Mouse (Mus musculus) hindbrain, embryonic 13.5 days (tissue): ENCODE measurements around the gene Wipi1. TPM values are rescaled to one million over a fixed set of nuclear protein-coding genes. Genes with fewer than 3 reads are reported as not detected.

Experiments
- ATAC-seq: fragments of 200-750 bp; cut with Nextera tagmentation; 2 replicates; pipeline ENCODE4 v1.8.0; 2017; ENCODE audit warnings: moderate TSS enrichment; ENCODE audit not compliant: low FRiP score
- H3K27ac ChIP-seq: fragments of 300-500 bp; sonication (generic); 2 replicates; pipeline ENCODE4 v1.5.1; 2015; ENCODE audit warnings: inconsistent platforms, mild to moderate bottlenecking, moderate library complexity
- H3K27me3 ChIP-seq: fragments of 300-500 bp; sonication (generic); 2 replicates; pipeline ENCODE4 v1.6.1; 2015; ENCODE audit warnings: mild to moderate bottlenecking, inconsistent platforms
- H3K36me3 ChIP-seq: fragments of 300-500 bp; sonication (generic); 2 replicates; pipeline ENCODE4 v1.6.1; 2015; ENCODE audit warnings: mild to moderate bottlenecking, inconsistent platforms
- H3K4me1 ChIP-seq: fragments of 300-500 bp; sonication (generic); replicated peaks from 2 replicates; pipeline ENCODE4 v1.6.1; 2015; ENCODE audit warnings: inconsistent platforms
- H3K4me2 ChIP-seq: fragments of 300-500 bp; sonication (generic); 2 replicates; pipeline ENCODE4 v1.6.1; 2015; ENCODE audit warnings: inconsistent platforms, mild to moderate bottlenecking, moderate library complexity
- H3K4me3 ChIP-seq: fragments of 300-500 bp; sonication (generic); 2 replicates; pipeline ENCODE4 v1.5.1; 2015; ENCODE audit warnings: mild to moderate bottlenecking, inconsistent platforms
- H3K9ac ChIP-seq: fragments of 300-500 bp; sonication (generic); 2 replicates; pipeline ENCODE4 v1.6.1; 2015; ENCODE audit warnings: mild to moderate bottlenecking, inconsistent platforms
- H3K9me3 ChIP-seq: fragments of 300-500 bp; sonication (generic); 2 replicates; pipeline ENCODE4 v1.6.1; 2016; ENCODE audit warnings: inconsistent platforms
- WGBS: fragments of 180-500 bp; shearing (Covaris S2); methylation state at CpG from one replicate; pipeline ENCODE4 v1.1.7; 2015; 5-methylcytosine and 5-hydroxymethylcytosine counted together
- polyA plus RNA-seq: library from polyadenylated mRNA; unstranded; fragments of >200 nt; fragmentation: Nextera tagmentation; extraction: Ambion mirVana; gene quantifications from 2 replicates; pipeline ENCODE4 v1.2.1, GENCODE M21; 2015

Gene Wipi1
- polyA plus RNA-seq, 1 experiment from 2014 or later = 17.8 TPM

DNA sequence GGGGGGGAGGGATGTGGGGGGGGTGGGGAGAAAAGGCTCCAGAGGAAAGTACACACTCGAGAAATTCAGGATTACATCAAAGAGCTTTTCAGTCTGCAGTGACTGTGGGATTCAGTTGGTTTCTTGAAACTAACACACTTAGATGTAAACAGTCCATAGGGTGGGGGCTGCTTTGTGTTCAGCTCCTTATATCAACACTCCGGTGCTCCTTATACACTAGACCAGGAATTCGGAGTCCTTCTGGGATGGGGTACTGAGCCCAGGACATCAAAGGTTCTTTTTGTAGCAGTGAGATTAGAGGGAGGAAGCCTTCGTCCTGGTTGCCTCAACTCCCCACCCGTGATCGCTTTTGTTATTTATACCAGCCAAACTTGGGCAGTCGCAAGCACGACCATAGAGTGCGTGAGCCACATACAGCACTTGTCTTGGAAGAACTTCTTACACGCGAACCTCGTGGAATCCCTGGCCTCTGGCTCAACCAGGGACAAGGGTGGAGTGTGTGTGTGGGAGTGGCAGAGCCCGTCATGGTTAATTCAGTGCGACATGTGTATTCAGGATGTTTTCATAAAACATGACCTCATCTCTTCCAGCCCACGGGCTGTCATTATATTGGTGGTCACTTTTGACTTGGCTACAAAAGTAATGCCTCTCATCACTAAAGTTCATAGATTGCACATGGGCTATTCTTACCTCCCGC, 65.3 kb downstream of the Wipi1 start:
- 56% methylated on average over 16 of the region's 16 CpGs for WGBS
- H3K27ac ChIP-seq = no peak overlapping the region
- H3K36me3 ChIP-seq = no peaks in the 10 kb centered on the region
- ATAC-seq = no peak
- H3K9ac ChIP-seq = no peak overlapping the region
- H3K4me1 ChIP-seq = no peaks in the 10 kb centered on the region
- H3K4me2 ChIP-seq = no peak overlapping the region
- H3K27me3 ChIP-seq = no peaks in the 10 kb centered on the region
- H3K9me3 ChIP-seq = no peaks in the 10 kb centered on the region
- no peak overlapping the region for H3K4me3 ChIP-seq

DNA sequence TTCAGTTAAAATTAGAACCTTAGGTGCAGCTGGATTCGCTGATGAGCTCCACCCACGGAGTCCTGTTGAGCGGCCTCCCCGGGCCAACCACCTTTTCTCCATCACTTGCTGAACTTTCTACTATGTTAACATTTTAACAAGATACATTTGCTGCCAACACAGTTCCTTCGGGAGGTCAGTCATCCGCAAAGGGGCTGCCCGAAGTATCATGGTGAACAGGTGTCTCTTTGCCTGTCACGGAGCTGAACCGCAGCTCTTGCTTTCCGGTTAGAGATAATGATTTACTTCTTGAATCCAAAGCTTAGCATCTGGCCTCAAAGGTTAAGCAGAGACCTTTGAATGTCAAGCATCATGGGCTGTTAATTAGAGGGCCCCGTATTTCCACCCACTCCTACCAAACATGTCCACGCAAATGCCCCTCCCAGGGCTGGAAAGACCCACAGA, 66.0 kb downstream of the Wipi1 start:
- Histone ChIP-seq H3K27me3 (no peaks in the 10 kb centered on the region), H3K27ac (no peak overlapping the region), H3K4me2 (no peak overlapping the region), H3K4me1 (no peaks in the 10 kb centered on the region), H3K4me3 (no peak overlapping the region), H3K36me3 (no peaks in the 10 kb centered on the region), H3K9ac (no peak overlapping the region), H3K9me3 (no peaks in the 10 kb centered on the region)
- no peak for ATAC-seq
- 73% methylated on average over 12 of the region's 12 CpGs for whole genome bisulfite sequencing

DNA sequence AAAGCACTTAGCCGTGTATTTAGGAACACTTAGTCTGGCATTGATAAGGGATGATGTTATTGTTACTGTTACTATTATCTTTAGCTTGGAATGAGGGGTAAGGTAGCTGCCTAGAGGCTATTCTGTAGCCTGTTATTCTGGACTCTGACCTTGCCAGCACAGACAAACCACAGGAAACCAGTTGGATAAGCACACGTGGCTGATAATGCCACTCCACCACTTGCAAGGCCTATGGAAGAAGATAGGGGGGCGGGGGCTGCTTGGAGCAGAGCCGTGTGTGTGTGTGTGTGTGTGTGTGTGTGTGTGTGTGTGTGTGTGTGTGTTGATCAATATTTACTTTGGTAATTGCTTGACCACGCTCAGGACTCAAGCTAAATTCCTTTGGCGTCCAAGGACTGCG, 66.5 kb downstream of the Wipi1 start:
- Histone ChIP-seq H3K9ac (no peak overlapping the region), H3K4me2 (no peak overlapping the region), H3K4me3 (no peak overlapping the region), H3K4me1 (no peaks in the 10 kb centered on the region), H3K36me3 (no peaks in the 10 kb centered on the region), H3K9me3 (no peaks in the 10 kb centered on the region), H3K27ac (no peak overlapping the region), H3K27me3 (no peaks in the 10 kb centered on the region)
- WGBS = 71% methylated on average over 7 of the region's 7 CpGs
- no peak for ATAC-seq

DNA sequence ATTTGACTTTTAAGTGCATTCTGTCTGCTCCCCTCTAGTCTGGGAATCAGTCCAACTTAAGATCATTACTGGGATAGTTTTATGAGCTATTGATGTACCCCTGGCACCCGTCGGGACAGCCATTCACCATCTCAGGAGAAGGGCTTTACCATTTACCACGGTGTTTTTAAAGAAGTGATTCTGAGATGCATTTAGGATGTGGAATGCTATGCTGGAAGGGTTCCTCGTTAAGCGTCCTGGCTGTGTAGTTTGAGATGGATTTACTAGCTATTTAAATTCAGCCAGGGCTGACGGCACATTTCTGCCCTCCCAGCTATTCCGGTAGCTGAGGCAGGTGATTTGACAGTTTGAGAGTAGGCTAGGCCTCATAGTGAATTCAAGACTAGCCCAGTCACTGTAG, 67.3 kb downstream of the Wipi1 start:
- 77% methylated on average over 7 of the region's 7 CpGs for WGBS
- no peak for ATAC-seq
- H3K4me1 ChIP-seq = 0 out of 2 replicates have a peak, but pooled peaks cover under 1% of the 10 kb centered on the region
- no peak overlapping the region for H3K4me2 ChIP-seq
- H3K9ac ChIP-seq = no peak overlapping the region
- H3K27ac ChIP-seq = no peak overlapping the region
- H3K4me3 ChIP-seq = no peak overlapping the region
- H3K9me3 ChIP-seq = no peaks in the 10 kb centered on the region
- H3K27me3 ChIP-seq = no peaks in the 10 kb centered on the region
- H3K36me3 ChIP-seq = no peaks in the 10 kb centered on the region

DNA sequence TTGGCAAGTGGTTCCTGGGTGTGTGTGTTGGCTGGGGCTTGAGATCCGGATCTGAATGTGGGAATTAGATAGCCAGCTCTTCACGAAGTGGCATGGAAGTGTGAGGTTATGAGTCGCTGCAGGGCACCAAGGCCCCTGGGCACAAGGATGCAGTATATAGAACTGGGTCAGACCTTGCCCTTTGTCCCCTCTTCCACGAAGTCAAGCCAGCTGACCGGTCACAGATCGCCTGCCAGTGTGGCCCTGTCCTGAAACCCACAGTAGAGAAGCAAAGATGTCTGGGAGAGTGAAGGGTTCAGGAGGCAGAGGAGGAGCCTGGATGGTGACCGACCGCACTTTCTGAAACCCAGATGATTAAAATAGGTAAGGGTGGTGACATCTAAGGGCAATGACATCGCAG, 68.3 kb downstream of the Wipi1 start:
- Histone ChIP-seq H3K27me3 (no peaks in the 10 kb centered on the region), H3K9ac (no peak overlapping the region), H3K27ac (no peak overlapping the region), H3K9me3 (no peaks in the 10 kb centered on the region), H3K36me3 (no peaks in the 10 kb centered on the region), H3K4me2 (no peak overlapping the region), H3K4me1 (0 out of 2 replicates have a peak, but pooled peaks cover 5% of the 10 kb centered on the region), H3K4me3 (no peak overlapping the region)
- 85% methylated on average over 9 of the region's 9 CpGs for WGBS
- ATAC-seq = no peak

DNA sequence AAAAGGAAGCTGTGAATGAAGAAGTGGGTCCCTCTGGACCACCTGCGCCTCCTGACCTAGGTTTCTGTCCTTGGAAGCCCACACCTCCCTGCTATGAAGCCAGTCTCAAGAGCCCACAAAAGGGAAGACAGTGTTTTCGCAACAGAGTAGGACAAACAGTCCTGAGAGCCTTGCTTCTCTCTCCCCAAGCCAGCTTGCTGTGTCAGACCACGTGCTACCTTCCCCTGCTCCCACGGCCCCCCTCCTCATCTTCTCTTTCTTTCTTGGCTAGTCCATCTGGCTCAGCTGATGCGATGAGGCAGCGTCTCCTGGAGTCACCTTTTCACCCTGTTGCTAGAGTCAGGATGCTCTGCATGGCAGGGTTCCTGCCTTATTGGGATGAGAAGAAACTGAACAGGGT, 72.5 kb downstream of the Wipi1 start:
- H3K9ac ChIP-seq = no peak overlapping the region
- H3K9me3 ChIP-seq = no peaks in the 10 kb centered on the region
- no peak overlapping the region for H3K27ac ChIP-seq
- H3K27me3 ChIP-seq = no peaks in the 10 kb centered on the region
- no peak overlapping the region for H3K4me3 ChIP-seq
- 50% methylated on average over 6 of the region's 6 CpGs for WGBS
- no peaks in the 10 kb centered on the region for H3K36me3 ChIP-seq
- no peak for ATAC-seq
- 0 out of 2 replicates have a peak, but pooled peaks cover 5% of the 10 kb centered on the region for H3K4me1 ChIP-seq
- H3K4me2 ChIP-seq = no peak overlapping the region

DNA sequence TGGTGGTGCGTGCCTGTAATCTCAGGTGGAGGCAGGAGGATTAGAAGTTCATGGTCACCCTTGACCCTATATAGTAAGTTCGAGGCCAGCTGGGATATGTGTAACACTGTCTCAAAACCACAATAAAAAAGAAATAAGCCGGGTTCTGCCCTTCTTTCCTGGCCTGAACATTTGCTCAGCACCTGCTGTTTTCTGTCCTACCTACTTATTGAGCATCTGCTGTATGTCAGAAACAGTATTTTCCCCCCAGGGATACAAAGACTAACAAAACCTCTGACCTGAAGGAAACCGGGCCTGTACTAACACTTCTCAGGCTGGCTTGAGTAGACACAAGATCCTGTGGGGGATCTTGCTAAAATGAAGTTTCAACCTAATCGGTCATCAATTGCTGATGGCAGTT, 74.8 kb downstream of the Wipi1 start:
- 85% methylated on average over 5 of the region's 5 CpGs for WGBS
- no peak for ATAC-seq
- Histone ChIP-seq H3K36me3 (no peaks in the 10 kb centered on the region), H3K9ac (no peak overlapping the region), H3K4me1 (0 out of 2 replicates have a peak, but pooled peaks cover 5% of the 10 kb centered on the region), H3K9me3 (no peaks in the 10 kb centered on the region), H3K4me2 (no peak overlapping the region), H3K4me3 (no peak overlapping the region), H3K27ac (no peak overlapping the region), H3K27me3 (no peaks in the 10 kb centered on the region)

DNA sequence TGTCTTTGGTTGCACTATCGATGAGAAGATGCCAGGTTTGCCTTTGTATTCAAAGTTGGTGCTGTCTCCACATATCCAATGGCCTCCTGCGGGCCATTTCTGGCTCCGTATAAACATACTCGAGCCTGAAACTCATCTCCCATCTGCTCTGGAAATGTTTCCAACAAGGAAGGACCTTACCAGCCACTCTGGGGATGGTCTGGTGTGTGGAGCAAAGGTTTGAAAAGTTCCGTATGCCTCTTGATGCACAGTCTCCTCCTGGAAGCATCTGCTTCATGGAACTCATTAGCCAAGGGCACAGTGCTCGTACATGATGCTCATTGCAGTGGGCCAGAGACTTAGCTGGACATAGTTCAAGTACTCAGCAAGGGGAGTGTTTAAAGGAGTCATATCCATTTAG, 75.8 kb downstream of the Wipi1 start:
- no peaks in the 10 kb centered on the region for H3K27me3 ChIP-seq
- ATAC-seq = no peak
- H3K4me1 ChIP-seq = 0 out of 2 replicates have a peak, but pooled peaks cover 5% of the 10 kb centered on the region

DNA sequence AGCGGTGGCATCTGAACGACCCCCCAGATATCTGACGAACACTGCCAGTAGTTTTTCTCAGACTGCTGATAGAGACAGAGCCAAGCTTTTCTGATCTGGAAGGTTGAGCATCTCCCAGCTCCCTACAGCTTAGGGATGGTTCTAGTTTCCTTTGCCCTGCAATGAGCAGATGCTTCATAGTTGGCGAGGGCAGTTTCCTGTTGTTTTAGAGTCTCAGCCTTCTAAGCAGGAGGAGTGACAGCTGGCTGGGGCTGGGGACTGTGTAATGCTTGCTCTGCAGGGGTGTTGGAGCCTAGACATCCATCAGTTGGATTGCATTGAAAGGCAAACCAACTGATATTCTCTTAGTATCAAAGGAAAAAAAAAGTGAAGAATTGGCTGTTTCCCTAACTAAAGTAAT, 81.7 kb downstream of the Wipi1 start:
- Histone ChIP-seq H3K36me3 (no peaks in the 10 kb centered on the region), H3K4me2 (no peak overlapping the region), H3K4me3 (no peak overlapping the region), H3K27me3 (no peaks in the 10 kb centered on the region), H3K4me1 (no peaks in the 10 kb centered on the region), H3K9me3 (no peaks in the 10 kb centered on the region), H3K9ac (no peak overlapping the region), H3K27ac (no peak overlapping the region)
- no peak for ATAC-seq
- WGBS = 85% methylated on average over 4 of the region's 4 CpGs

More for the DNA sequence above, 75.8 kb downstream of the Wipi1 start:
- Histone ChIP-seq H3K36me3 (no peaks in the 10 kb centered on the region), H3K9me3 (no peaks in the 10 kb centered on the region), H3K4me3 (no peak overlapping the region), H3K27ac (no peak overlapping the region), H3K9ac (no peak overlapping the region), H3K4me2 (no peak overlapping the region)
- 86% methylated on average over 6 of the region's 6 CpGs for WGBS

DNA sequence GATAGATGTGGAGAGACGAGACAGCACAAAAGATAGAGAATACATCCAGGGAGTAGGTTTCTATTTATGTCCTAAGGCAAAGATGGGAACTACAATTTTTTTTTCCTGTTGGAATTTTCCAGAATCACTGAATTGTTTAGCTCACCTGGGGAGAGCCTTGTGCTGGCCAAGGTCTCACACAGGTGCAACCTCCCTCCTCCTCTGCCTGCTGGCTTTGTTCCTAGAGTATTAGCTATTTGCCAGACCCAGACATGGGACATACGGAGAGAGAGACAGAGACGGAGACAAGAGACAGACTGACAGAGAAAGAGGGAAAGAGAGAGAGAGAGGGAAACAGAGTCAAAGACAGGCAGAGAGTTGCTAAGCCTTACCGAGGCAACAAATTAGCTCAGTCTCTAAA, 86.2 kb downstream of the Wipi1 start:
- Histone ChIP-seq H3K27ac (no peak overlapping the region), H3K27me3 (no peaks in the 10 kb centered on the region), H3K9ac (no peak overlapping the region), H3K36me3 (no peaks in the 10 kb centered on the region), H3K4me3 (no peak overlapping the region), H3K4me2 (no peak overlapping the region), H3K9me3 (no peaks in the 10 kb centered on the region), H3K4me1 (no peaks in the 10 kb centered on the region)
- WGBS = 87% methylated on average over 4 of the region's 4 CpGs
- no peak for ATAC-seq

DNA sequence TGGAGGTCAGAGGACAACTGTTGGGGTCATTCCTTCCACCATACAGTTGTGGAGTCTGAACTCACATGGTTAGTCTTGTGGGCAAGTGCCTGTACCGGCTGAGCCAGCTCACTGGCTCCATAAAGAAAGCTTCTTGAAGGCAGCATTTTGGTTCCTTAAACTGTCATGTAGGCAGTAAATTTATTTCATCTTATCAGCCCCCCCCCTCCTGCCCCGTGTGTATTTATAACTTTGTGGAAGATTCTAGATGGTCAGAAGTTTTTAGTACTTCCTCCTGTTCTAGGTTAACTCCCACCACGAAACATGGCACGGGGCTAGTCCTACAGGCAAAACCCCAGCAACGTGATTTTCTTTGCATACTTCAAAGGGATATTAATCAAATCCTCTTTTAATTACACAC, 86.9 kb downstream of the Wipi1 start:
- Histone ChIP-seq H3K27me3 (no peaks in the 10 kb centered on the region), H3K4me3 (no peak overlapping the region), H3K36me3 (no peaks in the 10 kb centered on the region), H3K4me1 (no peaks in the 10 kb centered on the region), H3K4me2 (no peak overlapping the region), H3K9ac (no peak overlapping the region), H3K27ac (no peak overlapping the region), H3K9me3 (no peaks in the 10 kb centered on the region)
- WGBS = 89% methylated on average over 5 of the region's 5 CpGs
- ATAC-seq = no peak
